Comparison of ENCODE assay signal across 8 mouse cellular contexts in the genomic region with DNA sequence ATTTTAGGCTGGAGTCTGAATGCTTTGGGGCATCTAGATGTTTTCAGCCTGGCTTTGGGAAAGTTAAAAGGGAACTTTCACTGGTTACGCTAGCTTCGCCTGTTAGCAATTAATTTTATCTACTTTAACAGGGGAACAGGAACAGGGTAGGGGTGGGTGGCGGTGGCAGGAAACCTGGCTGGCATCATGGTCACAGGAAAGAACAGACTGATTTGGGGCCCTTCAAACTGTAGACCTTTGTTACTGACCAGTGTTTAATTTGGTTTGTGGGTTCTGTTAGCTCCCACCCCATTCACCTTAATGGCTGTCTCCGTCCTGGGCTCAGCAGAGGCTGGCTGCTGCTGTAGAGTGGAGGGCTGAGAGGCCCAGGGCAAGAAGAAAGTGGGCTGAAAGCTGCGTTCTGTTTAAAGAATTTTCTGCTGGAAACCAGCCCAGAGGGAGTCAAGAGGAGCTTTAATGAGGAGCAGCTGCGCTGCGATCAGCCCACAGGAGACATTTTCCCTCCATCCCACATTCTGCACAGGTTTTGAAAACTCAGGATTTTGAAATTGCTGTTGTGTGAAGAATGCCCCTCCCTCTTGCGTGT. TPM values are rescaled to one million over a fixed set of nuclear protein-coding genes. Genes with fewer than 3 reads are reported as not detected.
DNase-seq lines count a peak whose midpoint lies in the region; ATAC-seq lines count a peak whose summit lies in the region.

No protein-coding gene starts in this region.

- 16% methylated on average over 8 of the region's 8 CpGs for WGBS in forebrain, embryonic 13.5 days

- intact Hi-C loops in heart, postnatal 14 days (cut with DNase I) = no loop called here

- peak; percentile 84 for ATAC-seq in forebrain, embryonic 13.5 days

- peak overlapping the region; percentile 96 for H3K27ac ChIP-seq in forebrain, embryonic 13.5 days

- H3K9ac ChIP-seq in forebrain, embryonic 13.5 days = peak overlapping the region; percentile 47; the same call in 1 of the 2 replicates

- H3K4me2 ChIP-seq in forebrain, embryonic 13.5 days = peak overlapping the region; percentile 42

- no peak overlapping the region for H3K4me3 ChIP-seq in forebrain, embryonic 13.5 days

- H3K27me3 ChIP-seq in forebrain, embryonic 13.5 days = no peaks in the 10 kb centered on the region

- peak; percentile 23 for DNase-seq in thymus, postnatal 4 days
- DNase-seq in thymus, postnatal 25 days = no peak
- DNase-seq in heart, postnatal 14 days = peak; percentile 52 to 73
- DNase-seq in left cerebral cortex, adult 9 months (ENCODE audit: low spot score in 2 of 2) = peak; percentile 45 to 59
- peak; percentile 70 to 76 for DNase-seq in lung, postnatal 4 days
- peak; percentile 47 for DNase-seq in right cerebral cortex, postnatal 25 days
- DNase-seq in cerebellum, adult 9-11 months = no peak

- peaks cover 86% of the 10 kb centered on the region for H3K4me1 ChIP-seq in forebrain, embryonic 13.5 days

- no peaks in the 10 kb centered on the region for H3K36me3 ChIP-seq in forebrain, embryonic 13.5 days (ENCODE audit: poor library complexity, severe bottlenecking)

- no peaks in the 10 kb centered on the region for H3K9me3 ChIP-seq in forebrain, embryonic 13.5 days (replicated peaks)

RNA-seq across cellular contexts. Expression of gene Notch2, which starts 50.0 kb away (rescaled TPM):
- 18.6 and 19.9 TPM in 2 replicates for polyA plus RNA-seq in forebrain, embryonic 13.5 days (2015; fragmentation: Nextera tagmentation; extraction: Ambion mirVana)
- 10 to 100 TPM; 23.4 to 23.6 TPM for total RNA-seq in heart, postnatal 14 days (2021)

Comparison
In these comparisons a context has a peak if more than half of its experiments do, and no peak if none do; other contexts are left out.
1. DNase-seq: peak in thymus, postnatal 4 days (single experiment), heart, postnatal 14 days (2 of 2), left cerebral cortex, adult 9 months (2 of 2), lung, postnatal 4 days (2 of 2) and right cerebral cortex, postnatal 25 days (single experiment); none in thymus, postnatal 25 days (single experiment) and cerebellum, adult 9-11 months (single experiment).